Mouse (Mus musculus): Measurements from ENCODE around the gene AU018091. TPM values are rescaled to one million over a fixed set of nuclear protein-coding genes. Genes with fewer than 3 reads are reported as not detected.
"Not testable (repeated sequence)": the region's sequence is repeated elsewhere in the genome, so short reads cannot be mapped to it uniquely, and the experiment has no call there.

AU018091 gene
- polyA plus RNA-seq, 1 experiment from 2014 or later = not detected

DNA sequence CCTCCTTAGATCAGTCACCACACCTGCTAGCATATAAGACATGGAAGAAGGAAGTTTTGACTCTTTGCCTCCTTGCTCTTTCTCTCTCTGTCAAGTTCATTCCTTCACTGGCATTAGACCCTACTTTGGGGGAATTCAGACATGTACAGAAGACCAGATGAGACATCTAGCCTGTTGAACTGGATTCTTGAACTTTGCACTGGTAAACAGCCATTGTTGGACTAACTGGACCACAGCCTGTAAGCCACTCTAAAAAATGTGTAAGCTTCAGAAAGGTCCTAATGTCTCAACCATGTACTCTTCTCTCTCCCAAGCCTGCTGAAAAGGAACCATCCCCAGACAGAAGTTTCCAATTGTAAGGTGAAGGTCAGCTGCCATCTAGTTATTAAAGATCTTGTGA, 22.9 kb downstream of the AU018091 start:
- H3K36me3 ChIP-seq (ENCODE audit: control insufficient read depth, insufficient read depth, low read length) = no peaks in the 10 kb centered on the region
- DNase-seq (ENCODE audit: low spot score) = no peak
- H3K4me1 ChIP-seq (replicated peaks; ENCODE audit: control insufficient read depth, insufficient read depth, low read length) = no peaks in the 10 kb centered on the region
- H3K27me3 ChIP-seq (replicated peaks; ENCODE audit: control insufficient read depth, insufficient read depth, low read length) = no peaks in the 10 kb centered on the region
- H3K9me3 ChIP-seq (ENCODE audit: control insufficient read depth, low read length) = no peaks in the 10 kb centered on the region
- no peak overlapping the region for H3K4me2 ChIP-seq
- ATAC-seq (replicated peaks; ENCODE audit: low FRiP score) = no peak
- no peak overlapping the region for H3K27ac ChIP-seq (ENCODE audit: low read depth, low read length)
- no peak overlapping the region for H3K4me3 ChIP-seq (ENCODE audit: low read depth, low read length)
- no peak overlapping the region for H3K9ac ChIP-seq (ENCODE audit: low read depth, low read length)

- no peak for ATAC-seq (replicated peaks; ENCODE audit: low FRiP score)
- Histone ChIP-seq H3K9ac (ENCODE audit: low read depth, low read length) (no peak overlapping the region), H3K27ac (ENCODE audit: low read depth, low read length) (no peak overlapping the region), H3K27me3 (replicated peaks; ENCODE audit: control insufficient read depth, insufficient read depth, low read length) (no peaks in the 10 kb centered on the region), H3K4me1 (replicated peaks; ENCODE audit: control insufficient read depth, insufficient read depth, low read length) (no peaks in the 10 kb centered on the region), H3K4me2 (no peak overlapping the region), H3K9me3 (ENCODE audit: control insufficient read depth, low read length) (no peaks in the 10 kb centered on the region), H3K36me3 (ENCODE audit: control insufficient read depth, insufficient read depth, low read length) (no peaks in the 10 kb centered on the region), H3K4me3 (ENCODE audit: low read depth, low read length) (no peak overlapping the region)
- DNase-seq (ENCODE audit: low spot score) = no peak
- 15% methylated on average over 1 of the region's 1 CpGs for WGBS
Measured at GRCm38 (mm10) chr7:3143329-3143728, 25.7 kb downstream of the AU018091 start.

DNA sequence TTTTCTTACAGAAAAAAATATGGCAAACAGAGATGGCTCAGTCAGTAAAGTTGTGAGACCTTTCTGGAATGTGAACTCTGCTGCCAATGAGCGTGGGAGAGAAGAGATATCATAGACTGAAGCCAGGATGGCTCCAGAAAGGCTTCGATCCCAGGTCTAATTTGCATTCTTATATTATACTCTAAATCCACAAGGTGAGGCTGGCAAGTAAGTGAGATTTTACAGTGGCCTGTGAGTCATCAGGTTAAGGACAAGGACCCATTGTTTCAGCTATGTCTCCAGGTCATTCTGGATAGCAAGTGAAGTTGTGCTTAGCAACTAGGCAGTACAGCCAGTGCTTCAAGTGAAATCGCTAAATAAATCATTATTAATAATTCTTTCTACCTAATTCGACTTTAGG, 33.4 kb downstream of the AU018091 start:
- H3K4me2 ChIP-seq = no peak overlapping the region
- DNase-seq (ENCODE audit: low spot score) (no peak), ATAC-seq (replicated peaks; ENCODE audit: low FRiP score) (no peak)
- H3K9ac ChIP-seq (ENCODE audit: low read depth, low read length) = no peak overlapping the region
- H3K27ac ChIP-seq (ENCODE audit: low read depth, low read length) = no peak overlapping the region
- WGBS = 74% methylated on average over 4 of the region's 4 CpGs
- no peaks in the 10 kb centered on the region for H3K27me3 ChIP-seq (replicated peaks; ENCODE audit: control insufficient read depth, insufficient read depth, low read length)
- H3K4me1 ChIP-seq (replicated peaks; ENCODE audit: control insufficient read depth, insufficient read depth, low read length) = no peaks in the 10 kb centered on the region
- H3K4me3 ChIP-seq (ENCODE audit: low read depth, low read length) = no peak overlapping the region
- no peaks in the 10 kb centered on the region for H3K36me3 ChIP-seq (ENCODE audit: control insufficient read depth, insufficient read depth, low read length)
- no peaks in the 10 kb centered on the region for H3K9me3 ChIP-seq (ENCODE audit: control insufficient read depth, low read length)

- Histone ChIP-seq H3K4me3 (ENCODE audit: low read depth, low read length) (no peak overlapping the region), H3K27me3 (replicated peaks; ENCODE audit: control insufficient read depth, insufficient read depth, low read length) (no peaks in the 10 kb centered on the region), H3K4me2 (no peak overlapping the region), H3K9ac (ENCODE audit: low read depth, low read length) (no peak overlapping the region), H3K9me3 (ENCODE audit: control insufficient read depth, low read length) (no peaks in the 10 kb centered on the region), H3K36me3 (ENCODE audit: control insufficient read depth, insufficient read depth, low read length) (no peaks in the 10 kb centered on the region), H3K4me1 (replicated peaks; ENCODE audit: control insufficient read depth, insufficient read depth, low read length) (no peaks in the 10 kb centered on the region), H3K27ac (ENCODE audit: low read depth, low read length) (no peak overlapping the region)
- DNase-seq (ENCODE audit: low spot score) (no peak), ATAC-seq (replicated peaks; ENCODE audit: low FRiP score) (no peak)
- 61% methylated on average over 1 of the region's 1 CpGs for WGBS
Measured at GRCm38 (mm10) chr7:3134654-3135053, 34.3 kb downstream of the AU018091 start.

DNA sequence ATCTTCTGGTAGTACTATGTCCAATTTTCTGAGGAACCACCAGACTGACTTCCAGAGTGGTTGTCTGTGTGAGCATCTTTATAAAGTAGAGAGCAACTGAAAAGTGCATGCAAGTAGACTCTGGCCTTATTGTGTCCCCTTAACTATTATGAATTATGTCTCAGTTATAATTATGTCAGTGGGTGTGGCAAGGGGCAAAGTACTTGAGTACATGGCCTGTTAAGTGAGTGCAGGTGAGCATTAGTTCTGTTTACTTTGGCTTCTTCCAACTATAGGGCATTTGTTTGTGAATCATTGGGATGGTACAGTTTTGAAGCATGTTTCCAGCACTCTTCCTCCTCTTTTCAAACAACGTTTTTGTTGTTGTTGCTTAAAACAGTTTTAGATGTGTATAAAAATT, 38.7 kb downstream of the AU018091 start:
- Histone ChIP-seq H3K9me3 (ENCODE audit: control insufficient read depth, low read length) (no peaks in the 10 kb centered on the region), H3K27ac (ENCODE audit: low read depth, low read length) (no peak overlapping the region), H3K27me3 (replicated peaks; ENCODE audit: control insufficient read depth, insufficient read depth, low read length) (no peaks in the 10 kb centered on the region), H3K4me3 (ENCODE audit: low read depth, low read length) (no peak overlapping the region), H3K9ac (ENCODE audit: low read depth, low read length) (no peak overlapping the region), H3K4me1 (replicated peaks; ENCODE audit: control insufficient read depth, insufficient read depth, low read length) (no peaks in the 10 kb centered on the region), H3K36me3 (ENCODE audit: control insufficient read depth, insufficient read depth, low read length) (no peaks in the 10 kb centered on the region), H3K4me2 (no peak overlapping the region)
- ATAC-seq (replicated peaks; ENCODE audit: low FRiP score) (no peak), DNase-seq (ENCODE audit: low spot score) (no peak)
- 47% methylated on average over 1 of the region's 1 CpGs for WGBS

DNA sequence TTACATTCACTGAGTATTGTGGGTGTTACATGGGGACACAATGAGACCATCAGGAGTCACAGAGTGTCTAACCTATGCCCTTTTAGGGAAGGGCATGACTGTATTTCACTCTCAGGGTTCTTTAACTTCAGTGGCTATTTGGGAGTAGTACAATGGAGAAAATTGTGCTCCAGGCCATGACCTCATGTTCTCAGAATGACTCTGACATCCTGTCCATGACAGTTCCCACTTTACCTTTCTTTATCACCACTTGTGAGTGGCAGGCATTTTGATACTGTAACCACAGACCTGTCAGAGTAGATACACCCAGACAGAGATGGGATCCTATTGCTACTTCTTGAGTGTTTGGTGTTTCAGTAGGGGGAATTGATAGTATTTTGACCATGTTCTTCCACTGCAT, 40.4 kb downstream of the AU018091 start:
- H3K4me1 ChIP-seq (replicated peaks; ENCODE audit: control insufficient read depth, insufficient read depth, low read length); H3K27ac ChIP-seq (ENCODE audit: low read depth, low read length); ATAC-seq (replicated peaks; ENCODE audit: low FRiP score); H3K4me3 ChIP-seq (ENCODE audit: low read depth, low read length); DNase-seq (ENCODE audit: low spot score); H3K27me3 ChIP-seq (replicated peaks; ENCODE audit: control insufficient read depth, insufficient read depth, low read length); H3K9me3 ChIP-seq (ENCODE audit: control insufficient read depth, low read length); H3K36me3 ChIP-seq (ENCODE audit: control insufficient read depth, insufficient read depth, low read length); H3K9ac ChIP-seq (ENCODE audit: low read depth, low read length); H3K4me2 ChIP-seq: not testable (repeated sequence)

GRCm38 (mm10) chr7:3111193-3111592, 57.8 kb downstream of the AU018091 start:
- not testable (repeated sequence) for H3K27me3 ChIP-seq (replicated peaks; ENCODE audit: control insufficient read depth, insufficient read depth, low read length); H3K27ac ChIP-seq (ENCODE audit: low read depth, low read length); H3K4me3 ChIP-seq (ENCODE audit: low read depth, low read length); H3K9ac ChIP-seq (ENCODE audit: low read depth, low read length); ATAC-seq (replicated peaks; ENCODE audit: low FRiP score); H3K4me2 ChIP-seq; H3K36me3 ChIP-seq (ENCODE audit: control insufficient read depth, insufficient read depth, low read length); DNase-seq (ENCODE audit: low spot score); H3K4me1 ChIP-seq (replicated peaks; ENCODE audit: control insufficient read depth, insufficient read depth, low read length); H3K9me3 ChIP-seq (ENCODE audit: control insufficient read depth, low read length)
- no CpG with 5 or more reads among the region's 6 CpGs for WGBS

DNA sequence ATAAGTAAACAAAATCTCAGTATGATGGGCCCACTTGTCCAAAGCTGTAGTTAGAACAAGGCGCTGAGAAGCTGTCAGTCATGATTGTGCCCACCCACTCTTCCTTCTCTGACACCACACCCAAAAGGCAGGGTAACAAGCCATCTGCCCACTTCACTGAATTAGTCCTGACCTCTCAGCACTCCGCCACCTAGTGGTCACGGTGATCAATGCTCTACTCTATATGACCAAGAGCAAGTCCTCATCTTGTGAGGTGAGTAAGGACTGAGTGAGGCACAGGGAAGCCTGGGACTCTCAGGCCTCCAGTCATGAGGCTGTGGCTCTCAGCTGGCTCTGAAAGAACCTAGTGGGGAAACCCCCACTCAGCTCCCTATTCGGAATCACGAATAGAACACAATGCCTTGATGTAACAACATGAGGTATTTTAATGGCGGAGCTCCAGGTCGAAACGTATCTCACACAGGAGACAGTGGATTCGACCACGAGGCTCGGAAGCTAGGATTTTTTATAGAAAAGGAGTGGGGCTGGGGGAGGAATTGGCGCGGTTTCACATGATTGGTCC, 62.4 kb downstream of the AU018091 start:
- not testable (repeated sequence) for H3K36me3 ChIP-seq (ENCODE audit: control insufficient read depth, insufficient read depth, low read length); H3K27ac ChIP-seq (ENCODE audit: low read depth, low read length); H3K4me1 ChIP-seq (replicated peaks; ENCODE audit: control insufficient read depth, insufficient read depth, low read length); DNase-seq (ENCODE audit: low spot score); ATAC-seq (replicated peaks; ENCODE audit: low FRiP score); H3K4me2 ChIP-seq; H3K9ac ChIP-seq (ENCODE audit: low read depth, low read length); H3K4me3 ChIP-seq (ENCODE audit: low read depth, low read length); H3K27me3 ChIP-seq (replicated peaks; ENCODE audit: control insufficient read depth, insufficient read depth, low read length); H3K9me3 ChIP-seq (ENCODE audit: control insufficient read depth, low read length)
- WGBS = 68% methylated on average over 13 of the region's 13 CpGs

Measured in liver, embryonic 11.5 days (tissue).